Mouse (Mus musculus) MEL (cell line): ENCODE data around the gene Cntn6. TPM values are rescaled to one million over a fixed set of nuclear protein-coding genes. Genes with fewer than 3 reads are reported as not detected.

Source experiments
- DNase-seq: peaks from one replicate; pipeline ENCODE4 v3.0.0; 2011; ENCODE audit warnings: low read depth, low spot score
- H3K27ac ChIP-seq: 2 replicates; pipeline ENCODE4 v1.5.1; 2012; ENCODE audit warnings: low read depth, mild to moderate bottlenecking, control low read depth, low read length, moderate library complexity; ENCODE audit not compliant: control insufficient read depth
- H3K27me3 ChIP-seq, 2 experiments: fragments of 150-350 bp in 1 of 2; sonication (generic) in 1 of 2; 2 replicates each; pipeline ENCODE4 v1.6.1; 2012; ENCODE audit warnings: low read length in 2 of 2, mild to moderate bottlenecking in 2 of 2, improper control_type of control experiment in 1 of 2, moderate library complexity in 1 of 2; ENCODE audit not compliant: insufficient read depth in 2 of 2, control insufficient read depth in 1 of 2
- H3K36me3 ChIP-seq, 2 experiments: 2 replicates each; pipeline ENCODE4 v1.6.1; 2012 to 2014; ENCODE audit warnings: low read length in 2 of 2, improper control_type of control experiment in 1 of 2, inconsistent platforms in 1 of 2, mild to moderate bottlenecking in 1 of 2; ENCODE audit not compliant: insufficient read depth in 2 of 2, control insufficient read depth in 1 of 2
- H3K4me1 ChIP-seq, 2 experiments: fragments of 150-350 bp in 1 of 2; sonication (generic) in 1 of 2; 2 replicates each; pipeline ENCODE4 v1.6.1; 2012; ENCODE audit warnings: low read length in 2 of 2, improper control_type of control experiment in 1 of 2, mild to moderate bottlenecking in 1 of 2; ENCODE audit not compliant: insufficient read depth in 2 of 2, control insufficient read depth in 1 of 2
- H3K4me3 ChIP-seq, 2 experiments: fragments of 150-350 bp in 1 of 2; sonication (generic) in 1 of 2; 2 replicates each; pipeline ENCODE4 v1.5.1; 2012; ENCODE audit warnings: low read depth in 2 of 2, low read length in 2 of 2, mild to moderate bottlenecking in 2 of 2, moderate library complexity in 2 of 2, control low read depth in 1 of 2, improper control_type of control experiment in 1 of 2; ENCODE audit not compliant: control insufficient read depth in 1 of 2, insufficient read depth in 1 of 2
- H3K79me2 ChIP-seq: 2 replicates; pipeline ENCODE4 v1.6.1; 2012; ENCODE audit warnings: mild to moderate bottlenecking, low read length, moderate library complexity; ENCODE audit not compliant: control insufficient read depth, poor library complexity, insufficient read depth
- H3K9ac ChIP-seq: 2 replicates; pipeline ENCODE4 v1.6.1; 2012; ENCODE audit warnings: low read depth, mild to moderate bottlenecking, control low read depth, low read length, moderate library complexity; ENCODE audit not compliant: control insufficient read depth, poor library complexity, severe bottlenecking
- H3K9me3 ChIP-seq: fragments of 150-350 bp; sonication (generic); replicated peaks from 2 replicates; pipeline ENCODE4 v1.6.1; 2012; ENCODE audit warnings: mild to moderate bottlenecking, low read length, improper control_type of control experiment, moderate library complexity; ENCODE audit not compliant: insufficient read depth
- BHLHE40 ChIP-seq: IDR thresholded peaks from 2 replicates; pipeline ENCODE4 v1.6.1; 2012; ENCODE audit warnings: low read depth, mild to moderate bottlenecking, inconsistent platforms, low read length, improper control_type of control experiment, borderline replicate concordance
- CHD1 ChIP-seq: IDR thresholded peaks from 2 replicates; pipeline ENCODE4 v1.6.1; 2012; ENCODE audit warnings: low read depth, mild to moderate bottlenecking, inconsistent platforms, low read length, improper control_type of control experiment
- CHD2 ChIP-seq: IDR thresholded peaks from 2 replicates; pipeline ENCODE4 v1.6.1; 2011; ENCODE audit warnings: low read length, improper control_type of control experiment
- CTCF ChIP-seq, 3 experiments: IDR thresholded peaks in 2 of 3; conservative IDR thresholded peaks in 1 of 3; 2 replicates each; pipeline ENCODE4 v1.5.1; 2011 to 2012; ENCODE audit warnings: low read length in 3 of 3, low read depth in 2 of 3, mild to moderate bottlenecking in 2 of 3, improper control_type of control experiment in 1 of 3, inconsistent platforms in 1 of 3, mixed read lengths in 1 of 3, moderate library complexity in 1 of 3; ENCODE audit not compliant: control insufficient read depth in 1 of 3, insufficient read depth in 1 of 3, poor library complexity in 1 of 3, severe bottlenecking in 1 of 3
- EP300 ChIP-seq, 2 experiments: IDR thresholded peaks; 2 replicates each; pipeline ENCODE4 v1.6.1; 2011; ENCODE audit warnings: improper control_type of control experiment in 2 of 2, low read length in 2 of 2, low read depth in 1 of 2, mild to moderate bottlenecking in 1 of 2
- GABPA ChIP-seq: IDR thresholded peaks from 2 replicates; pipeline ENCODE4 v1.6.1; 2012; ENCODE audit warnings: low read depth, mild to moderate bottlenecking, inconsistent platforms, low read length, improper control_type of control experiment, moderate library complexity
- GATA1 ChIP-seq: IDR thresholded peaks from 2 replicates; pipeline ENCODE4 v1.6.1; 2011; ENCODE audit warnings: low read depth, low read length, improper control_type of control experiment
- JUND ChIP-seq: IDR thresholded peaks from 2 replicates; pipeline ENCODE4 v1.6.1; 2011; ENCODE audit warnings: low read depth, mild to moderate bottlenecking, improper control_type of control experiment, low read length
- KAT2A ChIP-seq: conservative IDR thresholded peaks from 2 replicates; pipeline ENCODE4 v1.6.1; 2012; ENCODE audit warnings: low read depth, low read length, improper control_type of control experiment, inconsistent platforms
- MAX ChIP-seq: IDR thresholded peaks from 2 replicates; pipeline ENCODE4 v1.6.1; 2011; ENCODE audit warnings: low read length, improper control_type of control experiment
- MXI1 ChIP-seq: IDR thresholded peaks from 2 replicates; pipeline ENCODE4 v1.6.1; 2011; ENCODE audit warnings: mild to moderate bottlenecking, low read depth, low read length, improper control_type of control experiment
- MYB ChIP-seq: IDR thresholded peaks from 2 replicates; pipeline ENCODE4 v1.6.1; 2011; ENCODE audit warnings: mild to moderate bottlenecking, low read depth, low read length, improper control_type of control experiment
- NELFE ChIP-seq: IDR thresholded peaks from 2 replicates; pipeline ENCODE4 v1.6.1; 2011; ENCODE audit warnings: low read depth, low read length, improper control_type of control experiment
- POLR2A ChIP-seq, 2 experiments: IDR thresholded peaks; 2 replicates each; pipeline ENCODE4 v1.6.1; 2011 to 2012; ENCODE audit warnings: low read length in 2 of 2, mild to moderate bottlenecking in 2 of 2, control low read depth in 1 of 2, improper control_type of control experiment in 1 of 2, low read depth in 1 of 2, moderate library complexity in 1 of 2; ENCODE audit not compliant: control insufficient read depth in 1 of 2, insufficient read depth in 1 of 2, poor library complexity in 1 of 2
- POLR2AphosphoS2 ChIP-seq: IDR thresholded peaks from 2 replicates; pipeline ENCODE4 v1.6.1; 2011; ENCODE audit warnings: low read length, improper control_type of control experiment
- POLR2AphosphoS5 ChIP-seq: IDR thresholded peaks from 2 replicates; pipeline ENCODE4 v1.6.1; 2012; ENCODE audit warnings: low read depth, borderline replicate concordance, mild to moderate bottlenecking, inconsistent platforms, low read length, moderate library complexity, mixed read lengths
- RAD21 ChIP-seq: IDR thresholded peaks from 2 replicates; pipeline ENCODE4 v1.6.1; 2011; ENCODE audit warnings: mild to moderate bottlenecking, low read depth, low read length, improper control_type of control experiment
- RCOR1 ChIP-seq: IDR thresholded peaks from 2 replicates; pipeline ENCODE4 v1.6.1; 2012; ENCODE audit warnings: low read depth, mild to moderate bottlenecking, inconsistent platforms, low read length, improper control_type of control experiment
- SIN3A ChIP-seq: IDR thresholded peaks from 2 replicates; pipeline ENCODE4 v1.6.1; 2012; ENCODE audit warnings: low read length, improper control_type of control experiment, inconsistent platforms
- SMC3 ChIP-seq: IDR thresholded peaks from 2 replicates; pipeline ENCODE4 v1.6.1; 2011; ENCODE audit warnings: low read depth, low read length, improper control_type of control experiment
- TBP ChIP-seq: IDR thresholded peaks from 2 replicates; pipeline ENCODE4 v1.8.0; 2011; ENCODE audit warnings: low read depth, low read length, improper control_type of control experiment
- TCF12 ChIP-seq: IDR thresholded peaks from 2 replicates; pipeline ENCODE4 v1.6.1; 2014; ENCODE audit warnings: low read depth, mild to moderate bottlenecking, inconsistent platforms, low read length, improper control_type of control experiment, moderate library complexity
- UBTF ChIP-seq: IDR thresholded peaks from 2 replicates; pipeline ENCODE4 v1.6.1; 2012; ENCODE audit warnings: low read depth, mild to moderate bottlenecking, inconsistent platforms, low read length, improper control_type of control experiment, moderate library complexity, borderline replicate concordance; ENCODE audit not compliant: insufficient read depth
- USF1 ChIP-seq: IDR thresholded peaks from 2 replicates; pipeline ENCODE4 v1.6.1; 2014; ENCODE audit warnings: low read depth, mild to moderate bottlenecking, inconsistent platforms, low read length, improper control_type of control experiment, moderate library complexity
- USF2 ChIP-seq, 2 experiments: IDR thresholded peaks; 2 replicates each; pipeline ENCODE4 v1.6.1; 2011 to 2012; ENCODE audit warnings: improper control_type of control experiment in 2 of 2, low read length in 2 of 2, borderline replicate concordance in 1 of 2, inconsistent platforms in 1 of 2, low read depth in 1 of 2, mild to moderate bottlenecking in 1 of 2; ENCODE audit not compliant: insufficient read depth in 1 of 2
- ZC3H11A ChIP-seq: IDR thresholded peaks from 2 replicates; pipeline ENCODE4 v1.6.1; 2012; ENCODE audit warnings: low read depth, mild to moderate bottlenecking, inconsistent platforms, low read length, improper control_type of control experiment
- ZKSCAN1 ChIP-seq: IDR thresholded peaks from 2 replicates; pipeline ENCODE4 v1.6.1; 2012; ENCODE audit warnings: low read depth, mild to moderate bottlenecking, inconsistent platforms, low read length, improper control_type of control experiment, moderate library complexity
- ZMIZ1 ChIP-seq: IDR thresholded peaks from 2 replicates; pipeline ENCODE4 v1.6.1; 2012; ENCODE audit warnings: low read depth, mild to moderate bottlenecking, inconsistent platforms, low read length, improper control_type of control experiment, moderate library complexity
- polyA plus RNA-seq, 2 experiments: library from polyadenylated mRNA; stranded (reverse) in 1 of 2; unstranded in 1 of 2; fragments of >175 nt in 1 of 2; fragments of >200 nt in 1 of 2; gene quantifications; 2 replicates each; pipeline versions ENCODE4 v1.2.1 to v1.2.4; 2012; ENCODE audit warnings: low replicate concordance in 2 of 2, low read depth in 1 of 2; ENCODE audit not compliant: insufficient read length in 2 of 2, insufficient read depth in 1 of 2, missing spikeins in 1 of 2
- total RNA-seq: library from RNA; depleted of rRNA; stranded (reverse); fragments of 300-350 nt; gene quantifications from 2 replicates; pipeline ENCODE4 v1.2.3, GENCODE M21; 2012; rRNA removed

The Cntn6 gene
- total RNA-seq: not detected in 2 replicates
- polyA plus RNA-seq: not detected

DNA sequence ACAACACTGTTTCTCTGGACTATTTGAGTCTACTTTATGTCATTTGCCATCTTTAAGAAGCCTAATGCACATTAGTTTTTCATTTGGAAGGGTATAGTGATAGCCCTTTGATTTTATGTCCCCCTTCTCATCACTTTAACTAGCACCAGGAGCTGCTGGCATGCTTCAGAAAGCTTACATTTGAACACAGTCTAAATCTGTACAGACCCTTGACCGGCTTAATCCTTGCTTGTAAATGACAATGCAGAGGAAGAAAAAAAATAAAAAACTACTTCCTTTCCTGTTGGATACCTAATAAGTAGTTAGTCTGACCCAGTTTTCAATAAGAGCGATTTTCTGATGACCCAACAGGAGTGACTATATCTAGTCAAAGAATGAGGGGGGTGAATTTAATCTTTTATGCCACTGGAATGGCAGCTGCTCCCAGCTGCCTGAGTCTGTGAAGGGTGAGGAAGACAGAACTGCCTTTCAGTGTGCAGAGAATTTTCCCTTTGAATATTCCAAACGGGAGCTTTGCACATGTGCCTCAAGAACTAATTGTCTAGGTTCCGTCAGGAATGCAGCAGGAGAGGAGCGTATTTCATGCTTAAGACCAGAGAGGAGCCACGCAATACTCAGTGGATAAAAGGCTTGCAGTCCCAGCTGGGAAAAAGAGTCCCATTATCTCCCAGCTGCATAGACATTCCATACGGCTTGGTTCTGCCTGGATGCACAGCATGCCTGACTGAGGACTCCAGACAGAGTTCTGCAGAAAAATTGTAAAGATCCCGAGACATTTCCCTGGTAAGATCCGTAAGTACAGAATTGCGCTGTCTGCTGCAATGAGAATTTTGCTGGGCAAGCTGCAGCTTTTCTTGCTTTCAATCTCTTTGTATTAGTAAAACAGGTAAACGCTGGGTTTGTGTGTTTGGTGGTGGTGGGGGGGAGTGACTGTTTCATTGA is at the start of gene Cntn6:
TSS of gene Cntn6 (plus strand) at position 301 of the 942 bp plus-strand sequence.
- H3K79me2 ChIP-seq: no peaks in the 10 kb centered on the region
- no peak within 1 kb of the TSS for H3K9ac ChIP-seq
- no peaks in the 10 kb centered on the region for H3K9me3 ChIP-seq
- no peak within 1 kb of the TSS for H3K4me3 ChIP-seq
- TF ChIP-seq MAX: no peak
- TF ChIP-seq GATA1: no peak
- no peak for TF ChIP-seq TCF12
- TF ChIP-seq ZC3H11A: no peak
- no peak for TF ChIP-seq CTCF (IDR thresholded peaks at IDR 0.05 in 2 of 3, conservative IDR thresholded peaks at IDR 0.05 in 1 of 3; ENCODE audit: control insufficient read depth in 1 of 3, insufficient read depth in 1 of 3, low read depth in 2 of 3, low read length in 3 of 3, poor library complexity in 1 of 3, severe bottlenecking in 1 of 3)
- no peak for TF ChIP-seq BHLHE40
- no peak for TF ChIP-seq RCOR1
- TF ChIP-seq MYB: no peak
- no peak for TF ChIP-seq POLR2AphosphoS5
- no peak for TF ChIP-seq TBP
- no peak for TF ChIP-seq KAT2A
- no peak for TF ChIP-seq USF1
- TF ChIP-seq SIN3A: no peak
- no peak for TF ChIP-seq CHD2
- no peak for TF ChIP-seq ZMIZ1
- TF ChIP-seq UBTF: no peak
- no peak for TF ChIP-seq USF2 (IDR thresholded peaks at IDR 0.05; ENCODE audit: borderline replicate concordance in 1 of 2, insufficient read depth in 1 of 2, low read depth in 1 of 2, low read length in 2 of 2)
- TF ChIP-seq CHD1: no peak
- H3K27me3 ChIP-seq: no peaks in the 10 kb centered on the region
- no peak for DNase-seq
- H3K4me1 ChIP-seq: no peaks in the 10 kb centered on the region
- no peaks in the 10 kb centered on the region for H3K36me3 ChIP-seq
- no peak within 1 kb of the TSS for H3K27ac ChIP-seq

DNA sequence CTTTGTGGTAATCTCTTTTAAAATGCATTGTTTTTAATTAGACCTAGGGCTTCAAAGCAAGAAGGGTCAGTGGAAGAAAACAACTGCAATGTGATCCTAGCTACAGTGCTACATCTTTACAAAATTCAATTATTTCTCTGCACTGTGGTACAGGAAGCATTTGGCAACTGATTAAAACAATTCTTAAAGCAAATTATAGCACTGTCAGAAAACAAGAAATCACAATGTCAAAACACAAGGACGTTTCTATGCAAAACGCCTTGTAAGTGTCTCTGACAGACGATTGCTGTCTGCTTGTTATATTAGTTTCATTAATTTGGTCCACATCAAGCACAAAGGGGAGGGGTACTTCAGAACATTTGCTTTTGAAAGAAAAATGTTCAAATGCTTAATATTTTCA is 48.9 kb upstream of the Cntn6 start:
- no peaks in the 10 kb centered on the region for H3K4me1 ChIP-seq
- H3K36me3 ChIP-seq: no peaks in the 10 kb centered on the region
- no peaks in the 10 kb centered on the region for H3K9me3 ChIP-seq
- TF ChIP-seq MYB: no peak
- TF ChIP-seq MAX: no peak
- TF ChIP-seq GATA1: no peak
- no peak for TF ChIP-seq CHD2
- TF ChIP-seq TCF12: no peak
- TF ChIP-seq RCOR1: no peak
- TF ChIP-seq ZKSCAN1: no peak
- no peak for TF ChIP-seq UBTF
- TF ChIP-seq POLR2A (IDR thresholded peaks at IDR 0.05; ENCODE audit: control insufficient read depth in 1 of 2, insufficient read depth in 1 of 2, low read depth in 1 of 2, low read length in 2 of 2, poor library complexity in 1 of 2): no peak
- TF ChIP-seq MXI1: no peak
- no peak for TF ChIP-seq POLR2AphosphoS2
- no peak for TF ChIP-seq NELFE
- no peak for TF ChIP-seq BHLHE40
- TF ChIP-seq GABPA: no peak
- no peak for TF ChIP-seq EP300 (IDR thresholded peaks at IDR 0.05; ENCODE audit: low read depth in 1 of 2, low read length in 2 of 2)
- TF ChIP-seq SMC3: no peak
- no peak for TF ChIP-seq RAD21
- no peak for TF ChIP-seq JUND
- TF ChIP-seq USF1: no peak
- no peak for DNase-seq
- no peaks in the 10 kb centered on the region for H3K79me2 ChIP-seq
- H3K9ac ChIP-seq: no peak overlapping the region
- no peak overlapping the region for H3K27ac ChIP-seq
- no peak overlapping the region for H3K4me3 ChIP-seq
- H3K27me3 ChIP-seq: no peaks in the 10 kb centered on the region
